Mouse (Mus musculus) stomach, postnatal 0 days (tissue): Measurements from ENCODE around the gene Dgkg.

ENCODE experiments used
- CTCF ChIP-seq: IDR thresholded peaks from 2 replicates; pipeline ENCODE4 v1.5.1; 2016; ENCODE audit warnings: antibody characterized with exemption, low read depth, mild to moderate bottlenecking, moderate library complexity
- EP300 ChIP-seq: optimal IDR thresholded peaks from 2 replicates; pipeline ENCODE3; 2016; ENCODE audit warnings: antibody characterized with exemption

GRCm38 (mm10) chr16:22548167-22549080, 108.6 kb downstream of the Dgkg start:
- TF ChIP-seq CTCF (peak; percentile 85), EP300 (no peak)
